Mouse (Mus musculus) heart, adult 9 months (tissue): Measurements from ENCODE around the gene Stat5b.
A peak's percentile ranks its signal among the peaks of the same experiment; 100 is the strongest.

ENCODE experiments used
- DNase-seq, 2 experiments: peaks; one replicate each; pipeline ENCODE4 v3.0.0; 2022; ENCODE audit warnings: low spot score in 2 of 2

Gene Stat5b

DNA sequence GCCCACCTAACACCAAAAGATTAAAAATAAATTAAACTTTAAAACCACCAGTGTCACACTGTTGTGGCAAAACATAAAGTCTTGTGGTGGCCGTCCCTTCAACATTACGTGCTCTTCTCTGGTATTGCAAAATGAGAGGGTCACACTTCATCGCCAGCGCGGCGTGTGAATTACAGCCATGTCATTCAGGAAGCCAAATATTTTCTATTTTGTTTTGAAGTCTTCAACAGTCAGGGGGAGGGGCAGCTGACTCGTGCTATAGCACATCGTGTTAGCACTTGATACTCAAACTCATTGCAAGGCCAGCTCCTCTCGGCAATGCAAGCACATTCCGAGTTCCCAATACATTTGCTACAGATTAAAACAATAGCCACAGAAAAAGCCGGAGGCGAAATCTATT is 9.7 kb downstream of the Stat5b start:
- no peak for DNase-seq

DNA sequence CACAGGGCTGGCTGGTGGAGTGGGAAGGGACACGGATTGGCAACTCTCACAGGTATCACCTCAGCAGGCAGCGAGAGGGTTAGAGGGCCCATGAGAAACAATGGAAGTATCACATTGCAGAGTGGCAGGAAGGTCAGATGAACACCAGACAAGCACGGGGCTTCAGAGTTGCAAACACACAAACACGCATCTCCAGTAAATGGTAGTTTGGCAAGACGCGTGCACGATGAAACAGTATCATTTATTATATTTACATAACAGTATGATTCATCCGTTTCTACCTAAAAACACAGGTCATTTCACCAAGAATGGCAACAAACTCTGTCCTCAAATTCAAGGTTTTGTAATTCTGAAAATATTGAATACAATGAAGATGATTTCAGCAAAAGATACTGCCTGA is 11.0 kb downstream of the Stat5b start:
- DNase-seq = no peak

DNA sequence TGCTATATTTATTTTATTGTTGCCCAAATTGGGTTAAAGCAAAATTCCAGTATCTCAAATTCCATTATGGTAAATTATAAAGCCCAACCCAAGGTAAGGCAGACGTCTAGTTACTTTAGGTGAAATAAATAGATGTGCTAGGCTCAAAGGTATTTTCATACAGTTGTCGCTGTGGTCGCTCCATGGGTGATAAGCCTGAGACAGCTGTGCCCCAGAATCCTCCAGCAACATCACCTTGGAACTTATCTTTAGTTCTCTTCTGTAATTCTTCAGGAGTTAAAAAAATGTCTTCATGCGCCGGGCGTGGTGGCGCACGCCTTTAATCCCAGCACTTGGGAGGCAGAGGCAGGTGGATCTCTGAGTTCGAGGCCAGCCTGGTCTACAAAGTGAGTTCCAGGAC is 11.6 kb downstream of the Stat5b start:
- no peak for DNase-seq

DNA sequence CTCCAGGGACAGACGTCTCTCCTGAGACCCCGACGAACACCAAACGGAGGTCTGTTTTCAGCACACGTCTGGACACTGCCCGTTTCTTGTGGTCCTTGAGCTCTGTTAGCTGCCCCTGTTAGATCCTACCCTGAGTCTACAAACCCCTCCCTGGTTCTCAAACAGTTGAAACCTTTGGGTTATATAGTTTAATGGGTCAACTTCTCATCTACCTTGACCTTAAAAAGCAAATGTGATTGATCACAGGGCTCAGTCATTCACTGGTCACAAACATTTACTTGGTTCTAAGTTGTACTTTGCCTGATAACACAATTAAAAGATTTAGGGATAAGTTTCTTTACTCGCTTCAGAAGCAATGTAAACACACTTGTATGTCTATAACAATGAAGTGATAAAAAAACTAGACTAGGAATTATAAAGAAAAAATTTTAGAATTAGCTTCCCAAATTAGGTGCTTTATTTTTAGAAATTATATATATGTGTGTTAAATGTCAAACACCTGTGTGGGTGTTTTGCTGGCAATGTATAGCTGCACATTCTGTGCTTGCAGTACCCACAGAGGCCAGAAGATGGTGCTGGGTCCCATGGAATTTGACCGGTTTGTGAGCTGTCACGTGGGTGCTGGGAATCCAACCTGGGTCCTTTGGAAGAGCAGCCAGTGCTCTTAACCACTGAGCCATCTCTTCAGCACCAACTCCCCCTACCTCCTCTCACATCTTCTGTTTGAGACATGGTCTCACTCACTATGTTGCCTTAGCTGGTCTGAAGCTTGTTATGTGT is 13.4 kb downstream of the Stat5b start:
- no peak for DNase-seq

- DNase-seq = no peak
These were observed 17.1 kb downstream of the Stat5b start for GRCm38 (mm10) chr11:100833466-100833865.

GRCm38 (mm10) chr11:100831396-100831795 is 19.1 kb downstream of the Stat5b start:
- no peak for DNase-seq

DNA sequence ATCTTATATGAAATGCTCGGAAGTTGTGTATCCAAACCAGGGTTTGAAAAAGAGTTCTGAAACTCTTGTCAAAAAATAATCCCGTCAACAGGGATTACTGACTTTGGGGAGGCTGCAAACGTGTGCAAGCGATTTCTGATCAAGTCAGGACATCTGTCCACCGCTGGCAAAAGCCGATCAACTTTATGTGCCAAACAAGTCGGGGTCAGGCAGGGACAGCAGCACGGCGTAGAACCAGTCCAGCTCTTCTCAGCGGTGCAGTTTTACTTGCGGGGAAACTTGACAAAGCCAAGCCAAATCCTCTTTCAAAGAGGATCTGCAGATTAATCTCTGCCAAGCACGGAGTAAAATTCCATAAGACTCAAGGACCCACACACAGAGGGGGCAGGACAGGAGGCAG is 20.8 kb downstream of the Stat5b start:
- DNase-seq = no peak

- DNase-seq = no peak
These were observed 21.8 kb downstream of the Stat5b start for GRCm38 (mm10) chr11:100828676-100829151.

DNA sequence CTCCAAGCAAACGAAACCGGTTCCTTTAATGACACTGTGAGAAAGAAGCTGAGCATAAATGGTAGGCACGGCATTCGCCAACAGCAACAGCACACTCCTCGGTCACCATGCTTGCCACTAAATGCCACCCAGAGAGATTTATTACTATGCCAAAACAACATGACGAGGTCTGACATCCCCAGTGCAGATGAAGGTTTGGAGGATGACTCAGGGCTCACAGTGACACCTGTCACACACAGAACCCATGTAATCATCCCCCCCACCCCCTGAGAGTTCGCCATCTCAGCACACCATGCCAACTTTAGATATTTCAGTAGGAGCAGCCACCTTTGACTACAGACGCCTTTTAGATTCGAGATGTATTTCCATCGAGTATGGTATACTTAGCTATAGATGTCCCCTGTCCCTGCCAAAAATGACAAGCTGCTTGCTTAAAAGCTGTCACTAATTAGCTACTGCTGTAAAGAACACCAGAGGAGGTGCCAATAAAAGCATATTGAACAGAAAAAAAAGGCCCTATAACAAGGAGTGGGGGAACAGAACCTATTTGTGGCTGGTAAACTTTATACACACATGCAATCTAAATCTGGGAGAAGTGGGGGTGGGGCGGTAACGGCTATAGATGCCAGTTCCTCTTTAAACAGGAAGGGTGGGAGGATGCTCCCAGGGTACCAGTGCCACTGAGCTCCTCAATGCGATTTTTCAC is 24.2 kb downstream of the Stat5b start:
- DNase-seq = no peak

DNA sequence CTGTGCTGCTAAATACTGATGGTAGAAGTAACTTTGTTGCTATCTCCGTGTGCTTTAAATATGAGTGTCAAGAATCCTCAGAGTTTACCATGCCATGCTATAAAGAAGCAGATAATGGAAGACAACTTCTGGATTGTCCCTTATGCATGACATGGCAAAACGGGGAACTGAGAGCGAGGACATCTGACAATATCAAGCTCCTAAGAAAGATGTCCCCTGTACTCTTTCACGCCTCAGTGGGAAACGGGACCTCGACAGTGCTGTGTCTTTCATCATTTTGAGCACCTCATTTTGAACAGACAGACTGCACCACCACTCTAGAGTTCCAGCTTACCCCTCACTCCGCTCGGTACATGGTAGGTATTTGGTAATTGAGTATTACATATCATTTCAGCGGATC is 25.1 kb downstream of the Stat5b start:
- DNase-seq = no peak

GRCm38 (mm10) chr11:100824496-100824895 is 26.0 kb downstream of the Stat5b start:
- DNase-seq = no peak

DNA sequence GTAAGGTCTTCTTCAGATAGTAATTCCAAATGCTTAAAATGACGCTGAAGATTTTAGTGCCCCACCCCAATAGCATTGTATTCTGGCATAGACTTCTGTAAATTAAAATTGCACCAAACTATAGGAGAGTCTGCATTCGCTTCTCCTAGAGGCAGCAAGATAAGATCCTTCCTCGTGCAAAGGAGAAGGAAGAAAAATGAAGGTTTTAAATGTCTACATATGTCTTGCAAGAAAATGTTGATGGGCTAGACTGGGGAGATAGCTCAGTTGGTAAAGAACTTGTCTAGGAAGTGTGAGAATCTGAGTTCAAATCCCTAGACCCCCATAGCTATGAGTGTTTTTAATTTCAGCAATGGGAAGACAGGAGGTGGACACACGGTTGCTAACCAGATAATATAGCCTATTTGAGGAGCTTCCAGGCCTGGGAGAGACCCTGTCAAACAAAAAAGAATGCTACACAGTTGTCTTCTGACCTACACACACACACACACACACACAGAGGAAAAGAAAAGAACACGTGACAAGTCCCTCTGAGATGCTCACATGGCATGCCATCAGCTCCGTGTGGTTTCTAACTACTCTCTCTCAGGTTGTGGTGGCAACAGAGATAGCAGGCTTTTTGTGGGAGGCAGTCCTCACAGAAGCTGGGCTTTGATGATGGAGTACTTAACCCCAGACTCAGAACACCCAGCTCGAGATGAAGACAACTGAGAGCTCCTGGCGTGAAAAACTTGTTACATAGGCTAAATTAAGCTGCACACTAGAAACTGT is 26.8 kb downstream of the Stat5b start:
- DNase-seq = no peak

- DNase-seq = peak; percentile 78 to 86
These were observed 28.2 kb downstream of the Stat5b start for GRCm38 (mm10) chr11:100822365-100822764.

- DNase-seq = no peak
These were observed 28.8 kb downstream of the Stat5b start for GRCm38 (mm10) chr11:100821605-100822220.

DNA sequence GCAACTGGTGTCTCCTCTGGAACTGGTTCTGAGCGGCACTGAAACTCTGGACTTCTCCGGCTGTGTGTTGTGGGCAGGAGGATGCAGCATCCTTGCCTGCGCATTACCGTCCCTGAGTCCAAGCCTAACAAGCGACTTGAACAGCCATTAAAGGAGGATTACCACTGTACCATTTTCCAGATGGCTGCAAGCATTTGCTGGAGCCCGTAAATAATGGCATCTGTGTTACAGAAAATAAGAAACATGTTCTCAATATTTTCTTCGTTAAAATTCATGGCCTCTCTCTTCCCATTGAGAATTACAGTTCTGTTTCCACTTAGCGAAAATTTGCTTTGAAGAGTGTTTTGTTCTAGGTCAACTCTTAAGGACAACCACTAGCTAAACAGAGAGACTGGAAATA is 30.5 kb downstream of the Stat5b start:
- no peak for DNase-seq

DNA sequence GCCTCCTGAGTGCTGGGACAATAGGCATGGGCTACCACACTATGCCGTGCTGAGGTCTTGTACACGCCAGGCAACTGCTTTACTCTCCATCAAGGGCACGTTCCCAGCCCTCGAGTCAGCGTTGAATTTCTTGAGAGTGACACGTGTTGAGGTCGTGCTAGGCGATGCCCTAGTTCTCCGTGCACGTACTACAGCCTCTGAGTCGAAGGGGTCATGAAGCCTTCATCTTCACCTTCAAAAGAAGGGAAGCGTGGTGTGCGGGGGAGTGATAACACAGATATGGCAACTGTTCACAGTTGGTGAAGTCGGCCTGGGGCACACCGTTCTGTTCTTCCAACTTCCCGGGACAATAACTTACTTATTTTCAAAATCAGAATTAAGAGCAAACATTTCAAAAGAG is 30.9 kb downstream of the Stat5b start:
- DNase-seq = no peak

- no peak for DNase-seq
These were observed 31.5 kb downstream of the Stat5b start for GRCm38 (mm10) chr11:100819048-100819447.

- no peak for DNase-seq
These were observed 32.0 kb downstream of the Stat5b start for GRCm38 (mm10) chr11:100818359-100819012.

DNA sequence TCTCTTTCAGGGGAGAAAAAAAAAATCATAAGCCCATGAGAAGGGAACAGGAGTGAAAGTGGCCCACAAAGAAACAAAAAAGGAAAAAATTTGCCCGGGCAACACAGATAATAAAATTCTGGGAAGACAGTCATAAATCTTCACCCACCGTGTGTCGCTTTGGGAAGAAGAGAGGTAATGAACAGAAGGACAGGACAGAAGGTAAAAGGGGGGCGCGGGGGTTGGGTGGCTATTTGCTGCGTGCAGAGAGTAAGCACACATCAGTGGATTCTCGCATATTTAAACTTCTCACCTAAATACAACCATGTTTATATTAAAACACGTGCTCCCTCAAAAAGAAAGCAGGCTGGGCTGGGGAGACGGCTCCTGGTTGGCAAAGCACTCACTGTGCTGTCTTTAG is 33.2 kb downstream of the Stat5b start:
- no peak for DNase-seq

GRCm38 (mm10) chr11:100816801-100817200 is 33.7 kb downstream of the Stat5b start:
- DNase-seq = no peak

DNA sequence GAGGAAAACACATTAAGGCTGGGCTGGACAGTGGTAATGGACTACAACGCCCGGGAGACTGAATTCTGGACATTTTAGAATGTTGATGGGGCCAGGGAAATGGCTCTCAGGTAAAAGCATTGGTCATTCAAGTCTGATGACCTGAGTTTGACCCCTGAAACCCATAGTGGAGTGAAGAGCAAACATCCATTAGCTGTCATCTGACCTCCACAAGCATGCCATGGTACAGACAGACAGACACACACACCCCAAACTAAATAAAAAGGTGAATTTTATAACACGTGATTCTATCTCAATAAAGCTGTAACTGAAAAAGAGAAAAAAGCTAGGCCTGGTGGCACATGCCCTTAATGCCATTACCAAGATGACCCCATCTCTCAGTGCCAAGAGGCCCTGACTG is 34.2 kb downstream of the Stat5b start:
- DNase-seq = no peak
